Mouse (Mus musculus): ENCODE results near the gene Ffar1.

DNA sequence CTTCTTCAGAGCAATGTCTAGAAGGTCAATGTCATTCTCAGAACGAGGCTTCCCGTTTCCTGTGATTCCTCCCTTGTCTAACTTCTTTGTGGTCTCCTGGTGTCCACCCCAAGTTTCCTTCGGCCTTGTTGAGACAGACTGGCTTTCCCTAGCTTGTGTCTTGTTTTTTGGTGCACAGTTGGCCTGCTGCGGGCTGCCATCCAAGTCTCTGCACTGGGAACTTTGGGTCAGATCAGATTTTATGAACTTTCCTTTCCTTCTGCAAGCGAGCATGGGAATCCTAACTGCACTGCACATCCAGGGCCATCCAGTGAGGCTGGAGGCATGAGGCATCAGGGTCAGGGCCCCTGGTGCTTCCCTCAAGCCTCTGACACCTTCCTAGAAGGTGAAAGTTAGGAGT lies 39.8 kb downstream of the Ffar1 start:
- no peak for TF ChIP-seq POLR2A (IDR thresholded peaks at IDR 0.05; ENCODE audit: insufficient read depth, low read depth, low read length)
- TF ChIP-seq CTCF (IDR thresholded peaks at IDR 0.05) = no peak

Measured in heart, adult 2 months (tissue).